Mouse (Mus musculus) cerebellum, adult (tissue): ENCODE data around the gene Trank1.

ENCODE experiments used
- ATAC-seq: cut with Nextera tagmentation; 2 replicates; pipeline ENCODE4 v1.9.2; 2017; ENCODE audit warnings: mild to moderate bottlenecking, moderate library complexity, mixed read lengths; ENCODE audit not compliant: insufficient number of reproducible peaks, low FRiP score, low TSS enrichment

The Trank1 gene

DNA sequence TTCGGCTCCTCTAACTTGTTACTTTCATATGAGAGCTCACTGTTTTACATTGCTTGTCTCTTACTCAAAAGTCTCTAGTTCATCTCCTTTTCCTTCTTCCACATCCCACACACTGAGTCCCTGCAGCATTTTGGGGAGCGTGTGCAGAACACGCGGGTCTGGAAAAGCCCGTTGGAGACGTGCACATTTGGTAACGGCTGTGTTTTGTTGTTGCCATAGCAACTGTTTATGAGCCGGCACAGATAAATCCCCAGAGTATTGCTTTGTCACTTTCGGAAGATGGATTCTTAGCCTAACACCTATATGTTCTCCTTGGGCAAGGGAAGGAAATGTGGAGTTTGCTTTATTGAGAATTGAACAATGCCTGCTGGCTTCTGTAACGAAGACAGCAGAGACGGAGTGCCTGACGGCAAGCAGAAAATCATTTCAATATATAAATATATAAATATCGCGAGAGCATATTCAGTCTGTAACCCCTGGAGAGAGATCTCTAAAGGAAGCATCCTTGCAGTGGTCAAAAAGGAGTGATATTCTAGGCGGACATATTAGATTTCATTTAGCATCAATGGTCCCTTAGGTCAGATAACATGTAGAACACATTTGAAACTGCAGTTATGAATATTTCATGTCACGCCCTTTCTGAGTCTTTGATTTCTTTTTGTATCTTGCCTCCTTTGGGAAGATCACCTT, 101.1 kb downstream of the Trank1 start:
- no peak for ATAC-seq

DNA sequence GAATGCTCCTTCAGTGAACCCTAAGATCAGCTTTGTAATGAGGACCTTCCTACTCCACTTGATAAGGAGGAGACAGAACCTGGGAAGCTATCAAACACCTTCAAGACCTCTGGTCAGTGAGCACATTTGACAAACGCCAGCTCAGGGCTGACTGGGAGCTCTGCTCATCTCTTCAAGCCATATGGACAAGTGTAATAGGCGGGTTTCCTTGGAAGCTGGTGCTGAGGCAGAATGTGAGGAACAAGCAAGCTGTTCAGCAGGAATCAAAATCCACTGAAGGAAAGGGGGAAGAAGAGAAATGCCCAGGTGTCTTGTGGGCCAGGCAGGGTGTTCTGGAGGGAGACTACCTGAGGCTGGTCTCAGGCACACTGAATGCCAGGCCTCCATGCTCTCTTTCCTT, 110.3 kb downstream of the Trank1 start:
- ATAC-seq: no peak

DNA sequence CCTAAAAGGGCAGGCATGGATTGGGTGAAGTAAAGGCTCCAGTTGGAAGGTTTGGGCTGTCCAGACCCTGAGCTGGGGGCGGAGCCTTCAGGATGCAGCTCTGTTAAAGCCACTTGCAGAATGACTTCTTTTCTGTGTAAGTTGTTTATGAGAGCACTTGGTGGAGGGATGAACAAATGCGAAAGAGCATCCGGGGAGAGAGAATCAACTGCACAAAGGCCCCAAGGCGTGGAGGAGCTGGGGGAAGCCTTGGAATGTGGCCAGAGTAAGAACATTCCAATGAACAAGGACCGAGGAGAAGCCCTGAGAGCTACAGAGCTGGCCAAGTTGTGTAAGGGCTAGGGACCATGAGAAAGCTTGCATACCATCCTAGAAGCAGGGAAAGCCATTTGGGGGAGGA, 111.0 kb downstream of the Trank1 start:
- ATAC-seq: no peak

DNA sequence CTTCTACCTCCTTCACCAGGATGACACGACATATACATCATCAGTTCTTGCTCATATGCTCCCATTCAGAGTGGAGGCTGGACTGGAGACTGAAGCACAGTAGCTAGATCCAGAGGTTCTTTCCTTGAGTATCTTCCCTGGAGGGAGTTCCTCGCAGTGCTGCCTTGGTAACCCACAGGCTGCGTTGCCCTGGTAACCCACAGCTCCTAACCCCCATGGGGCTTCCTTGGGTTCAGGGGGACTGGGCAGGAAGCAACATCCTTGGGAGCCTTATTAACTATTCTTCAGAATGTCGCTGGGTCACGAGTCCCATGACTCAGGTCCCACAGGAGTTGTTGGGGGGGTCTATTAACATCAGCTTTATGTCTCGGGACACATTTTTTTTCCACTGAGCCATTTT, 113.6 kb downstream of the Trank1 start:
- ATAC-seq: no peak

DNA sequence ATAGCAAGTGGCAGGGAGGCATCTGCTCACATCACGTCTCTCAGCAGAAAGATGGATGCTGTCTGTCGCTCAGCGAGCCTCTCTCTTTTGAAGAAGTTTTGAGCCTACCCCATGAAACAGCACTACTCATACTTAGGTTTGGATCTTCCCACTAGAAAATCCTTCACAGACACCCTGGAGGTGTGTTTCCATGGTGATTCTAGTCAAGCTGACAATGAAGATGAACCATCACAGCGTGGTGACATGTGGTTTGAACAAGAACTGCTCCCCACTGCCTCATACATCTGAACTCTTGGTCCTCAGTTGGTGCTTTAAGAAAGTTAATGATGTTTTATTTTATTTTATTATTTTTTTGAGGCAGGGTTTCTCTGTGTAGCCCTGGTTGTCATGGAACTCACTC, 114.4 kb downstream of the Trank1 start:
- no peak for ATAC-seq

DNA sequence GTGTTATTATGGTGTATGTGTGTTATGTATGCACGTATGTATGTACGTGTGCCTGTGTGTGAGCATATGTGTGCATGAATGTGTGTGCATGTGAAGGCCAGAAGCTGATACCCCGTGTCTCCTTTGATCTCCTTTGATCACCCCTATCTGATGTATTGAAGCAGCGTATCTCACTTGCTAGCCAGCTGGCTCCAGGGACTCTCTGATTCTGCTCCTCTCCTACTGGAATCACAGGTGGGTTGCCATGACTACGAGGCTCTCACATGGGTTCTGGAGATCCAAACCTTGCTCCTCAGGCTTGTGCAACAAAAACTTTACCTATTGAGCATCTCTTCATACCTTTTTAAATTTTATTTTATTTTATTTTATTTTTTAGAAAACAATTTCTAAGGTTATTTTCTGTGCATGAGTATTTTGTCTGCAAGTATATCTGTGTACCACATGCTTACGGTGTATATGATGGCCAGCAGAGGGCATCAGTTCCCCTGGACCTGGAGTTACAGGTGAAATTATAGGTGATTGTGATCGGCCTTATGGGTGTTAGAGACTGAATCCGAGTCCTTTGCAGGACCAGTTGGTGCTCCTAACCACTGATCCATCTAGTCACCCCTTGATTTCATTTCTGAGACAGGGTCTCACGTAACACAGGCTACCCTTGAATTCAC, 116.5 kb downstream of the Trank1 start:
- no peak for ATAC-seq

DNA sequence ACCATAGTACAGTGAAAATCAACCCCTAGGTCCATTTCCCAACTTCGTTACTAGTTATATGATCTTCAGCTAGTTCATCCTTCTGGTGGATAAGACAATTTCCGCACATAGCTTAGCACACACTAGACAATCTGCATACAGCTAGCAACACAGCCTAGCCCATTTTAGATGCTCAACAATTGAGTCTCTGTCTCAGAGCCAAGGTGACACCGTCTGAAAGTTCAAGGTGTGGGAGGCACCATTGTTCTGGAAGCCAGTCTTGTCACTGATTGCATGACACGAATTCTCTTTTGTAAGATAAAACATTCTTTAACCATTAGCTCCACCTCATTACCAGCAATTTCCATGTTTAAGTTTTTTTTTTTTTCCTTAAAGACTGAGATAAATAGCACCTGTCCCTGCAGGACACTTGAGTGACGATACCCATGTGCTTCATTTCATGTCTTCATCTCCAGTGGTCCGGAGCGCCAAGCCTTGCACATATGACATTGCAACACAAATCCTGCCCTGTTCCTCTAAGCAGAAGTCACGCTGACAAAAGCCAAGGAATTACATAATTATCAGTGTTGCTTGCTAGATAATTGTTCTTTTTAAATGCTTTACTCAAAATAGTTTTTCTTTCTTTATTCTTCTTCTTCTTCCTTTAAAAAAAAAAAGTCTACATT, 117.3 kb downstream of the Trank1 start:
- no peak for ATAC-seq

DNA sequence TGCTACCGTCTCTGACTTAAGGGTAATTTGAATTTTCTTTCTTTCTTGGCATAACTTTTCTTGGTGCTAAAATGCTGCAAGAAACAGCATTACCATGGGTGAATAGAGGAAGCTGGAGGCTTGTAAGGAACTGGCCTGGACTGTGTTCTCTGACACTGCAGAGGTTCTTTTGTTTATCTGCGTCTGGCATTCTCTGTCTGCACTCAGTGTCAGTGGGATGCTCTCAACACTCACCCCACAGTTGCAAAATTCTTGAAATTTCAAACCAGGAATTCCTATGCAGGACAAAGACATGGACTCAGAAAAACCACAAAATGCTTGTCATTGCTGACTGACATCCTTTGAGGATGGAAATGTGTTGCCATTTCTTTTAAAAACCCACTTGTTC, 117.8 kb downstream of the Trank1 start:
- no peak for ATAC-seq

DNA sequence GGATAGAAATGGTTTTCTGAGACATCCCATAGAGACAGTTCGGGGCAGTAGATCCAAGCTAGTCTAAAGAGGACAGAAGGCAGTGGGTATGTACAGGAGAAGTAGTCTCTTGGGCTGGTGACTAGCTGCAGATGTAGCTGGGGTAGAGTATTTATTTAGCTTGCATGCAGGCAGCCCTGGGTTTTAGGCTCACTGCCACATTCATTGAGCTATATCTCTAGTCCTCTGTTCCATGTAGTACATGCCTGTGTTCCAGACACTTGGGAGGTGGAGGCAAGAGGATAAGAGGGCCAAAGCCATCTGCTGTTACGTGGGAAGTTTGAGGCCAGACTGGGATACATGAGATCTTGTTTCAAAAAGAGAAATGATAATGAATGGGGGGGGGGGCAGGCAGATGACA, 123.9 kb downstream of the Trank1 start:
- ATAC-seq: no peak

DNA sequence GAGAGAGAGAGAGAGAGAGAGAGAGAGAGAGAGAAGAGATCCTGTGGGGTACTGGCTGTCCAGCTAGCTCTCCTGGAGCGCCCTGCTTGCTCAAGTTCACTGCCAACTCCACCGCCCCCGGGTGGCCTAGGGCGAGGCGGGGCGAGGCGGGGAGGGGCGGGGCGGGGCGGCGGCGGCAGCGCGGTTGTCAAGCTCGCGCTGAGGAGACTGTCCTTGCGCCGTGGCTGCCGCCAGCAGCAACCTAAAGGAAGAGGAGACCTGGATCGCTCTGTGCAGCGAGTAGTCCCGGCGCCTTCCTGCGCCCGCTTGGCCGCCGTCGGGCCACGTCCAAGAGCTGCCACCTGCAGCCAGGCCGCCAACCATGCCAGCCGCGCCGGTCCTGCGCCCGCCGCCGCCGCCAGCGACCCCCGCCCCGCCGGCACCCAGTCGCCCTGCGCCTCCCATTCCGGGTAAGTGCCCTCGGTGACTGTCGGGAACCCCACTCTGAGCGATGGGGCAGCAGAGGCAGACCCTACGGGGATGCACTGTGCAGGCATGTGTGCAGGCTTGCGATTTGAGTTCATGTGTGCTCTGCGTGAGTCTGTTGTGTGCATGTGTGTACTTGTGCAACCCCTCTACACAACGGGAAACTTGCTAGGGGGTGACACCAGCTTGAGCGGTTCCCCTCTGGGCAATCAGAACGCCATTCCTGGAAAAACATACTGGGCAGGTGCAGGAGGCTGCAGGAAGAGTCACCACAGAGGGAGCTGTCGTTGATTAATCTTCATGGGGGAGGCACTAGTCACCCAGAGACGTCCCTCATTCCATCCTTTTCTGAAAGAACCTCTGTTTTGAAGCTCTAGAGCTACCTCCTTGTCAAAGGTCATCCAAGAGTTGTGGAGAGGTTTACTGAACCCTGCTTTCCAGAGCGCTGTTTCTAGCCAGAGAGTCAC, 127.6 kb downstream of the Trank1 start, which contains the start of gene Dclk3:
Gene Dclk3, plus strand, starts transcription at position 178 of the 932 bp plus-strand sequence.
- no peak for ATAC-seq

DNA sequence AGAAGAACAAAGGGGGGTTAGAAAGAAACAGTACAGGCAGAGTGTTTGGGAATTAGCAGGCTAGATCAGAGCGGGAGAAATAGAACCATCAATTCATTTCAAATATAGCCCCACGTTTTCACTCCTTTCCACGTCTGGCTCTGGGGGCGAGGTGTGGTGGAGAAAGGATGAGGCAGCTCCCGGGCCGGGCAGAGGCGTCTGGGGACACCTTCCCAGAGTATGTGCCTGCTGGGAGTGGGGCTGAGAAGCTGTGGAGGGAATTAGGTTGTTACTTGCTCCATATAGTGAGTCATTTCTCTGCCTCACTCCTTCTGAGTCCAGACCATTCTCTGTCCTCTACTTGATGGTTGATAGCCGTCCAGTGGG, 128.3 kb downstream of the Trank1 start:
- ATAC-seq: no peak

DNA sequence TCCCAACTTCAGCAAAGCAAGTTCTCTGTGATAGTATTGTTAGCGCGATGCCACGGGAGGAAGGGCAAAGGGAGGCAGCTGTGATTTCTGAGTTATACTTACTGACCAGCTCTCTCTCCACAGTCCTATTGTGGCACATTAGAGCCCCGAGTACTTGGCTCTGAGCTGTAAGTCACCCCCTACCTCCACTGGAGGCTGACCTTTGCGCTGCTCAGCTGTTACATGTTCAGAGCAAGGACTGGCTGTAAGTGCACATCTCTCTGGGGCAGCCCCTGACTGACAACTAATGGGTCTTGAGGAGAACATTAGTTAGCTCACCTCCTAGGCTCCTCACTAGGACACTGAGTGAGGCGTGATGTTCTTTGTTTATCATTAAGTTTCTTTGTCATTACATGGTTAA, 128.9 kb downstream of the Trank1 start:
- no peak for ATAC-seq

DNA sequence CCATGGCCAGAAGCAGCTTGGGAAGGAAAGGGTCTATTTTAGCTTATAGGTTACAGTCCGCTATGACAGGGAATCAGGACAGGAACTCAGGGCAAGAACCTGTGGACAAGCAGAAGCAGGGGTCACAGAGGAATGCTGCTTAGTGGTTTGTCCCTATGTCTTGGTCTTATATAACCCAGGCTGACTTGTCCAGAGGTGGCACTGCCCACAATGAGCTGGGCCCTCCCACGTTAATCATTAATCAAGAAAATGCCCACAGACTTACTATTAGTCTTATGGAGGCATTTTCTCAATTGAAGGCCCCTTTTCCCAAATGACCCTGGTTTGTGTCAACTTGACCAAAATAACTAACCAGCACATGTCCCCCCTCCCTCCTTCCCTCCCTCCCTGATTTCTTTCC, 129.6 kb downstream of the Trank1 start:
- no peak for ATAC-seq
